Mouse (Mus musculus) embryonic facial prominence, embryonic 12.5 days (tissue): ENCODE data around the gene Mink1. TPM values are rescaled to one million over a fixed set of nuclear protein-coding genes. Genes with fewer than 3 reads are reported as not detected.
A peak's percentile ranks its signal among the peaks of the same experiment; 100 is the strongest.

Experiments used
- ATAC-seq: fragments of 200-750 bp; cut with Nextera tagmentation; 2 replicates; pipeline ENCODE4 v1.8.0; 2017; ENCODE audit not compliant: insufficient number of reproducible peaks, insufficient read depth, low FRiP score, low TSS enrichment
- H3K27ac ChIP-seq: fragments of 300-500 bp; sonication (generic); 2 replicates; pipeline ENCODE4 v1.5.1; 2016; ENCODE audit warnings: mild to moderate bottlenecking
- H3K27me3 ChIP-seq: fragments of 300-500 bp; sonication (generic); 2 replicates; pipeline ENCODE4 v1.6.1; 2016; ENCODE audit warnings: mild to moderate bottlenecking, moderate library complexity
- H3K36me3 ChIP-seq: fragments of 300-500 bp; sonication (generic); 2 replicates; pipeline ENCODE4 v1.6.1; 2016; ENCODE audit warnings: mild to moderate bottlenecking
- H3K4me1 ChIP-seq: fragments of 300-500 bp; sonication (generic); 2 replicates; pipeline ENCODE4 v1.6.1; 2016
- H3K4me2 ChIP-seq: fragments of 300-500 bp; sonication (generic); replicated peaks from 2 replicates; pipeline ENCODE4 v1.6.1; 2016; ENCODE audit warnings: mild to moderate bottlenecking, moderate library complexity
- H3K4me3 ChIP-seq: fragments of 300-500 bp; sonication (generic); 2 replicates; pipeline ENCODE4 v1.5.1; 2016; ENCODE audit warnings: mild to moderate bottlenecking
- H3K9ac ChIP-seq: fragments of 300-500 bp; sonication (generic); 2 replicates; pipeline ENCODE4 v1.6.1; 2016; ENCODE audit warnings: mild to moderate bottlenecking, moderate library complexity
- H3K9me3 ChIP-seq: fragments of 300-500 bp; sonication (generic); 2 replicates; pipeline ENCODE4 v1.6.1; 2016; ENCODE audit warnings: mild to moderate bottlenecking, moderate library complexity
- WGBS: fragments of 180-500 bp; shearing (Covaris S2); methylation state at CpG from one replicate; pipeline ENCODE4 v1.1.7; 2016; 5-methylcytosine and 5-hydroxymethylcytosine counted together
- polyA plus RNA-seq: library from polyadenylated mRNA; unstranded; fragments of >200 nt; fragmentation: Nextera tagmentation; extraction: Ambion mirVana; gene quantifications from 2 replicates; pipeline ENCODE4 v1.2.1, GENCODE M21; 2016

Gene Mink1
- polyA plus RNA-seq, 1 experiment from 2014 or later = 16.7 TPM

GRCm38 (mm10) chr11:70615516-70616093, 52.9 kb downstream of the Mink1 start, which contains the start of gene 4930544D05Rik:
4930544D05Rik (plus strand) TSS chr11:70615848.
- WGBS = 13% methylated on average over 21 of the region's 21 CpGs
- Histone ChIP-seq H3K4me2 (peak within 1 kb of the TSS; percentile 62), H3K4me1 (peaks cover 15% of the 10 kb centered on the region), H3K9ac (peak within 1 kb of the TSS; percentile 43), H3K27ac (peak within 1 kb of the TSS; percentile 50; the same call in 1 of the 2 replicates), H3K9me3 (no peaks in the 10 kb centered on the region), H3K36me3 (peaks cover 32% of the 10 kb centered on the region), H3K4me3 (peak within 1 kb of the TSS; percentile 28), H3K27me3 (peaks cover 12% of the 10 kb centered on the region; the same call in 1 of the 2 replicates)
- no peak for ATAC-seq

GRCm38 (mm10) chr11:70619101-70619500, 56.4 kb downstream of the Mink1 start, which contains the start of gene Chrne:
Chrne (minus strand) TSS chr11:70619216.
- Histone ChIP-seq H3K9ac (no peak within 1 kb of the TSS), H3K36me3 (no peaks in the 10 kb centered on the region), H3K4me2 (no peak within 1 kb of the TSS), H3K4me3 (no peak within 1 kb of the TSS), H3K9me3 (no peaks in the 10 kb centered on the region), H3K4me1 (peaks cover 15% of the 10 kb centered on the region), H3K27ac (no peak within 1 kb of the TSS), H3K27me3 (peaks cover 12% of the 10 kb centered on the region; the same call in 1 of the 2 replicates)
- WGBS = 35% methylated on average over 1 of the region's 1 CpGs
- no peak for ATAC-seq

- Histone ChIP-seq H3K36me3 (no peaks in the 10 kb centered on the region), H3K27me3 (no peaks in the 10 kb centered on the region), H3K4me3 (no peak overlapping the region), H3K4me2 (no peak overlapping the region), H3K4me1 (no peaks in the 10 kb centered on the region), H3K9me3 (no peaks in the 10 kb centered on the region), H3K9ac (no peak overlapping the region), H3K27ac (no peak overlapping the region)
- 50% methylated on average over 7 of the region's 7 CpGs for WGBS
- ATAC-seq = no peak
These were observed 59.5 kb downstream of the Mink1 start for GRCm38 (mm10) chr11:70621972-70622814.

- H3K27me3 ChIP-seq = no peaks in the 10 kb centered on the region
- H3K9ac ChIP-seq = no peak overlapping the region
- H3K4me2 ChIP-seq = no peak overlapping the region
- no peak overlapping the region for H3K4me3 ChIP-seq
- WGBS = 85% methylated on average over 10 of the region's 10 CpGs
- ATAC-seq = no peak
- H3K9me3 ChIP-seq = no peaks in the 10 kb centered on the region
- H3K4me1 ChIP-seq = no peaks in the 10 kb centered on the region
- H3K36me3 ChIP-seq = no peaks in the 10 kb centered on the region
- no peak overlapping the region for H3K27ac ChIP-seq
These were observed 60.5 kb downstream of the Mink1 start for GRCm38 (mm10) chr11:70623053-70623742.

GRCm38 (mm10) chr11:70625473-70625872, 62.8 kb downstream of the Mink1 start:
- Histone ChIP-seq H3K9ac (no peak overlapping the region), H3K4me2 (no peak overlapping the region), H3K4me1 (no peaks in the 10 kb centered on the region), H3K4me3 (no peak overlapping the region), H3K36me3 (no peaks in the 10 kb centered on the region), H3K27me3 (no peaks in the 10 kb centered on the region), H3K27ac (no peak overlapping the region), H3K9me3 (no peaks in the 10 kb centered on the region)
- WGBS = 49% methylated on average over 4 of the region's 4 CpGs
- no peak for ATAC-seq

GRCm38 (mm10) chr11:70626877-70627276, 64.2 kb downstream of the Mink1 start:
- H3K4me3 ChIP-seq = no peak overlapping the region
- H3K4me2 ChIP-seq = no peak overlapping the region
- H3K4me1 ChIP-seq = no peaks in the 10 kb centered on the region
- H3K9ac ChIP-seq = no peak overlapping the region
- 65% methylated on average over 4 of the region's 4 CpGs for WGBS
- no peak for ATAC-seq
- no peaks in the 10 kb centered on the region for H3K27me3 ChIP-seq
- H3K27ac ChIP-seq = no peak overlapping the region
- no peaks in the 10 kb centered on the region for H3K36me3 ChIP-seq
- H3K9me3 ChIP-seq = no peaks in the 10 kb centered on the region

GRCm38 (mm10) chr11:70628431-70628830, 65.8 kb downstream of the Mink1 start:
- no peak overlapping the region for H3K4me3 ChIP-seq
- no peaks in the 10 kb centered on the region for H3K9me3 ChIP-seq
- no peak overlapping the region for H3K9ac ChIP-seq
- no peak overlapping the region for H3K4me2 ChIP-seq
- H3K27me3 ChIP-seq = no peaks in the 10 kb centered on the region
- H3K36me3 ChIP-seq = no peaks in the 10 kb centered on the region
- WGBS = 74% methylated on average over 2 of the region's 2 CpGs
- no peak overlapping the region for H3K27ac ChIP-seq
- ATAC-seq = no peak
- no peaks in the 10 kb centered on the region for H3K4me1 ChIP-seq

- H3K9me3 ChIP-seq = no peaks in the 10 kb centered on the region
- H3K9ac ChIP-seq = no peak overlapping the region
- H3K27me3 ChIP-seq = no peaks in the 10 kb centered on the region
- WGBS = 60% methylated on average over 5 of the region's 5 CpGs
- no peaks in the 10 kb centered on the region for H3K36me3 ChIP-seq
- H3K4me2 ChIP-seq = no peak overlapping the region
- no peak for ATAC-seq
- H3K4me3 ChIP-seq = no peak overlapping the region
- no peaks in the 10 kb centered on the region for H3K4me1 ChIP-seq
- H3K27ac ChIP-seq = no peak overlapping the region
These were observed 66.9 kb downstream of the Mink1 start for GRCm38 (mm10) chr11:70629557-70629956.

- Histone ChIP-seq H3K9ac (no peak overlapping the region), H3K36me3 (no peaks in the 10 kb centered on the region), H3K4me1 (no peaks in the 10 kb centered on the region), H3K27me3 (no peaks in the 10 kb centered on the region), H3K4me2 (no peak overlapping the region), H3K9me3 (no peaks in the 10 kb centered on the region), H3K4me3 (no peak overlapping the region), H3K27ac (no peak overlapping the region)
- no peak for ATAC-seq
- WGBS = 73% methylated on average over 7 of the region's 7 CpGs
These were observed 67.4 kb downstream of the Mink1 start for GRCm38 (mm10) chr11:70630129-70630528.

GRCm38 (mm10) chr11:70635601-70636000, 72.9 kb downstream of the Mink1 start:
- ATAC-seq = no peak
- Histone ChIP-seq H3K36me3 (no peaks in the 10 kb centered on the region), H3K4me1 (no peaks in the 10 kb centered on the region), H3K4me3 (no peak overlapping the region), H3K27me3 (no peaks in the 10 kb centered on the region), H3K9ac (no peak overlapping the region), H3K4me2 (no peak overlapping the region), H3K9me3 (no peaks in the 10 kb centered on the region), H3K27ac (no peak overlapping the region)
- WGBS = 78% methylated on average over 4 of the region's 4 CpGs

- ATAC-seq = no peak
- 100% methylated on average over 1 of the region's 1 CpGs for WGBS
- no peak overlapping the region for H3K9ac ChIP-seq
- H3K4me1 ChIP-seq = no peaks in the 10 kb centered on the region
- no peaks in the 10 kb centered on the region for H3K9me3 ChIP-seq
- H3K27ac ChIP-seq = no peak overlapping the region
- no peak overlapping the region for H3K4me2 ChIP-seq
- no peak overlapping the region for H3K4me3 ChIP-seq
- peaks cover 3% of the 10 kb centered on the region; the same call in 1 of the 2 replicates for H3K36me3 ChIP-seq
- no peaks in the 10 kb centered on the region for H3K27me3 ChIP-seq
These were observed 75.1 kb downstream of the Mink1 start for GRCm38 (mm10) chr11:70637764-70638163.
